Mouse (Mus musculus): Measurements from ENCODE around the gene Corin.

Gene Corin

GRCm38 (mm10) chr5:72503531-72504523 is at the start of gene Corin:
Gene Corin, minus strand, starts transcription at chr5:72504473.
- peak; percentile 51 for DNase-seq (ENCODE audit: extremely low spot score)

GRCm38 (mm10) chr5:72551209-72551608 is 46.9 kb upstream of the Corin start:
- DNase-seq (ENCODE audit: extremely low spot score): no peak

GRCm38 (mm10) chr5:72528896-72529295 is 24.6 kb upstream of the Corin start:
- no peak for DNase-seq (ENCODE audit: extremely low spot score)

- DNase-seq (ENCODE audit: extremely low spot score): no peak
Observed at GRCm38 (mm10) chr5:72513808-72514207, 9.5 kb upstream of the Corin start.

GRCm38 (mm10) chr5:72505740-72506139 is 1.5 kb upstream of the Corin start:
- no peak for DNase-seq (ENCODE audit: extremely low spot score)

GRCm38 (mm10) chr5:72502778-72503177 is 1.5 kb downstream of the Corin start:
- no peak for DNase-seq (ENCODE audit: extremely low spot score)

- DNase-seq (ENCODE audit: extremely low spot score): no peak
Observed at GRCm38 (mm10) chr5:72501763-72502162, 2.5 kb downstream of the Corin start.

- no peak for DNase-seq (ENCODE audit: extremely low spot score)
Observed at GRCm38 (mm10) chr5:72498271-72498670, 6.0 kb downstream of the Corin start.

GRCm38 (mm10) chr5:72496756-72497155 is 7.5 kb downstream of the Corin start:
- DNase-seq (ENCODE audit: extremely low spot score): no peak

GRCm38 (mm10) chr5:72493906-72494305 is 10.4 kb downstream of the Corin start:
- DNase-seq (ENCODE audit: extremely low spot score): no peak

GRCm38 (mm10) chr5:72491232-72491631 is 13.0 kb downstream of the Corin start:
- DNase-seq (ENCODE audit: extremely low spot score): no peak

- peak; percentile 51 for DNase-seq (ENCODE audit: extremely low spot score)
Observed at GRCm38 (mm10) chr5:72480456-72480855, 23.8 kb downstream of the Corin start.

- no peak for DNase-seq (ENCODE audit: extremely low spot score)
Observed at GRCm38 (mm10) chr5:72472317-72473009, 31.8 kb downstream of the Corin start.

- no peak for DNase-seq (ENCODE audit: extremely low spot score)
Observed at GRCm38 (mm10) chr5:72471746-72472145, 32.5 kb downstream of the Corin start.

- DNase-seq (ENCODE audit: extremely low spot score): no peak
Observed at GRCm38 (mm10) chr5:72464932-72465331, 39.3 kb downstream of the Corin start.

GRCm38 (mm10) chr5:72459374-72460112 is 44.7 kb downstream of the Corin start:
- no peak for DNase-seq (ENCODE audit: extremely low spot score)

- DNase-seq (ENCODE audit: extremely low spot score): no peak
Observed at GRCm38 (mm10) chr5:72453690-72454089, 50.6 kb downstream of the Corin start.

GRCm38 (mm10) chr5:72453176-72453575 is 51.1 kb downstream of the Corin start:
- no peak for DNase-seq (ENCODE audit: extremely low spot score)

GRCm38 (mm10) chr5:72452750-72453149 is 51.5 kb downstream of the Corin start:
- no peak for DNase-seq (ENCODE audit: extremely low spot score)

- no peak for DNase-seq (ENCODE audit: extremely low spot score)
Observed at GRCm38 (mm10) chr5:72448846-72449245, 55.4 kb downstream of the Corin start.

- no peak for DNase-seq (ENCODE audit: extremely low spot score)
Observed at GRCm38 (mm10) chr5:72446104-72446503, 58.2 kb downstream of the Corin start.

GRCm38 (mm10) chr5:72443946-72444345 is 60.3 kb downstream of the Corin start:
- no peak for DNase-seq (ENCODE audit: extremely low spot score)

All from embryo, embryonic 9.5 days (tissue).